Mouse (Mus musculus) E14TG2a.4 (cell line): ENCODE results near the gene Car10.

Source experiments
- CTCF ChIP-seq: conservative IDR thresholded peaks from 2 replicates; pipeline ENCODE4 v1.5.1; 2014; ENCODE audit warnings: low read length
- NANOG ChIP-seq: IDR thresholded peaks from 2 replicates; pipeline ENCODE4 v1.6.1; 2014; ENCODE audit warnings: borderline replicate concordance, low read length, mixed read lengths
- POU5F1 ChIP-seq: IDR thresholded peaks from 2 replicates; pipeline ENCODE4 v1.6.1; 2014; ENCODE audit warnings: low read length, borderline replicate concordance

GRCm38 (mm10) chr11:93548904-93549303 is 451.1 kb downstream of the Car10 start:
- TF ChIP-seq CTCF, result no peak
- no peak for TF ChIP-seq NANOG
- TF ChIP-seq POU5F1, result no peak
